In genomic region chr3:55785266-55785980, GRCm38 (mm10) we compare ENCODE assay signal across 13 mouse cellular contexts. TPM values are rescaled to one million over a fixed set of nuclear protein-coding genes. Genes with fewer than 3 reads are reported as not detected.
A peak's percentile ranks its signal among the peaks of the same experiment; 100 is the strongest.
DNase-seq lines count a peak whose midpoint lies in the region; ATAC-seq lines count a peak whose summit lies in the region.
"Had no signal": no experiment of that assay in that cellular context is flagged by ENCODE, and none has a peak within 500 bp of the region (broad histone marks: within the 10 kb centered on the region; RNA-seq: fewer than 3 reads in every experiment).

No protein-coding gene starts in this region.

- peak; percentile 19 for DNase-seq in heart, adult 11 months
- no peak for DNase-seq in heart, postnatal 25 days (ENCODE audit: low spot score)
- DNase-seq: gastrocnemius, postnatal 36 days; heart, postnatal 14 days; right cerebral cortex, postnatal 25 days had no signal

- intact Hi-C loops in heart, postnatal 25 days (cut with DNase I): no loop called here

- 66% methylated on average over 4 of the region's 4 CpGs for WGBS in heart, embryonic 12.5 days
- WGBS in embryonic facial prominence, embryonic 15.5 days: 41% methylated on average over 4 of the region's 4 CpGs
- WGBS in limb, embryonic 12.5 days: 22% methylated on average over 4 of the region's 4 CpGs
- WGBS in neural tube, embryonic 15.5 days: 41% methylated on average over 4 of the region's 4 CpGs

- peaks cover 29% of the 10 kb centered on the region for H3K4me1 ChIP-seq in heart, embryonic 12.5 days (replicated peaks)
- H3K4me1 ChIP-seq in embryonic facial prominence, embryonic 15.5 days: peaks cover 15% of the 10 kb centered on the region
- peaks cover 37% of the 10 kb centered on the region for H3K4me1 ChIP-seq in limb, embryonic 12.5 days (replicated peaks)
- peaks cover 42% of the 10 kb centered on the region for H3K4me1 ChIP-seq in neural tube, embryonic 15.5 days

- no peaks in the 10 kb centered on the region for H3K36me3 ChIP-seq in heart, embryonic 12.5 days
- H3K36me3 ChIP-seq in embryonic facial prominence, embryonic 15.5 days: no peaks in the 10 kb centered on the region
- no peaks in the 10 kb centered on the region for H3K36me3 ChIP-seq in limb, embryonic 12.5 days
- H3K36me3 ChIP-seq in neural tube, embryonic 15.5 days: no peaks in the 10 kb centered on the region
- H3K36me3 ChIP-seq: stomach, embryonic 15.5 days had no signal

- H3K27ac ChIP-seq in heart, embryonic 12.5 days (ENCODE audit: poor library complexity, severe bottlenecking): no peak overlapping the region
- H3K27ac ChIP-seq in embryonic facial prominence, embryonic 15.5 days (replicated peaks): peak overlapping the region; percentile 92; the same call in 1 of the 2 replicates
- H3K27ac ChIP-seq in limb, embryonic 12.5 days: peak overlapping the region; percentile 98
- H3K27ac ChIP-seq in neural tube, embryonic 15.5 days (replicated peaks): peak overlapping the region; percentile 73
- H3K27ac ChIP-seq: stomach, embryonic 15.5 days had no signal

- H3K4me2 ChIP-seq in heart, embryonic 12.5 days: no peak overlapping the region
- H3K4me2 ChIP-seq in embryonic facial prominence, embryonic 15.5 days (replicated peaks): peak overlapping the region; percentile 65
- peak overlapping the region; percentile 78 for H3K4me2 ChIP-seq in limb, embryonic 12.5 days
- H3K4me2 ChIP-seq in neural tube, embryonic 15.5 days: peak overlapping the region; percentile 63
- H3K4me2 ChIP-seq: stomach, embryonic 15.5 days had no signal

- H3K9ac ChIP-seq in heart, embryonic 12.5 days: no peak overlapping the region
- H3K9ac ChIP-seq in embryonic facial prominence, embryonic 15.5 days: no peak overlapping the region
- H3K9ac ChIP-seq in limb, embryonic 12.5 days (replicated peaks): peak overlapping the region; percentile 66
- H3K9ac ChIP-seq in neural tube, embryonic 15.5 days (replicated peaks): 0 out of 2 replicates have a peak overlapping the region, but pooled peaks have one; percentile 36
- H3K9ac ChIP-seq: stomach, embryonic 15.5 days had no signal

- H3K9me3 ChIP-seq in heart, embryonic 12.5 days (replicated peaks): no peaks in the 10 kb centered on the region
- H3K9me3 ChIP-seq in embryonic facial prominence, embryonic 15.5 days (replicated peaks): no peaks in the 10 kb centered on the region
- H3K9me3 ChIP-seq in limb, embryonic 12.5 days: no peaks in the 10 kb centered on the region
- no peaks in the 10 kb centered on the region for H3K9me3 ChIP-seq in neural tube, embryonic 15.5 days (replicated peaks)
- H3K9me3 ChIP-seq: stomach, embryonic 15.5 days had no signal

- no peak for ATAC-seq in heart, embryonic 12.5 days (ENCODE audit: insufficient number of reproducible peaks, low FRiP score)
- no peak for ATAC-seq in embryonic facial prominence, embryonic 15.5 days (ENCODE audit: insufficient number of reproducible peaks, low FRiP score, low TSS enrichment, low read depth)
- no peak for ATAC-seq in limb, embryonic 12.5 days (ENCODE audit: insufficient number of reproducible peaks, insufficient read depth, low FRiP score, low TSS enrichment, low read depth)
- ATAC-seq in neural tube, embryonic 15.5 days (ENCODE audit: low FRiP score): no peak
- no peak for ATAC-seq in granulocyte monocyte progenitor cell, adult 5-6 weeks (replicated peaks; ENCODE audit: poor library complexity, severe bottlenecking)

- no peak overlapping the region for H3K4me3 ChIP-seq in heart, embryonic 12.5 days
- peak overlapping the region; percentile 46 for H3K4me3 ChIP-seq in embryonic facial prominence, embryonic 15.5 days (replicated peaks)
- peak overlapping the region; percentile 50 for H3K4me3 ChIP-seq in limb, embryonic 12.5 days (replicated peaks)
- peak overlapping the region; percentile 36 for H3K4me3 ChIP-seq in neural tube, embryonic 15.5 days (replicated peaks)
- H3K4me3 ChIP-seq: stomach, embryonic 15.5 days had no signal

- H3K27me3 ChIP-seq in heart, embryonic 12.5 days (replicated peaks): peaks cover 46% of the 10 kb centered on the region
- H3K27me3 ChIP-seq in embryonic facial prominence, embryonic 15.5 days: peaks cover 18% of the 10 kb centered on the region
- peaks cover 20% of the 10 kb centered on the region; the same call in 1 of the 2 replicates for H3K27me3 ChIP-seq in limb, embryonic 12.5 days
- 0 out of 2 replicates have a peak, but pooled peaks cover 2% of the 10 kb centered on the region for H3K27me3 ChIP-seq in neural tube, embryonic 15.5 days (replicated peaks)
- H3K27me3 ChIP-seq: CH12.LX had no signal

RNA-seq across cellular contexts. Expression of gene Mab21l1, which starts 3.1 kb away (rescaled TPM):
- polyA plus RNA-seq in heart, embryonic 12.5 days (2016; fragmentation: Nextera tagmentation; extraction: Ambion mirVana): 0.42 and 0.87 TPM in 2 replicates
- 35.5 and 38.1 TPM in 2 replicates for polyA plus RNA-seq in embryonic facial prominence, embryonic 15.5 days (2015; fragmentation: Nextera tagmentation; extraction: Ambion mirVana)
- polyA plus RNA-seq in limb, embryonic 12.5 days (2016; fragmentation: Nextera tagmentation; extraction: Ambion mirVana): 72.6 and 89.1 TPM in 2 replicates
- polyA plus RNA-seq in neural tube, embryonic 15.5 days (2015; fragmentation: Nextera tagmentation; extraction: Ambion mirVana): 67.4 and 85.1 TPM in 2 replicates
- total RNA-seq in heart, postnatal 25 days (2021): not detected
- total RNA-seq in granulocyte monocyte progenitor cell, adult 5-6 weeks (2014; fragmentation: Nextera tagmentation): not detected in 2 replicates
- 0.10 TPM in 1 of 2 replicates, not detected in the other for total RNA-seq in granulocyte monocyte progenitor cell, adult 5-6 weeks (2017)
- total RNA-seq: CH12.LX; heart, postnatal 14 days; liver, adult 2 months had no signal
- polyA plus RNA-seq: liver, adult 2 months had no signal

Comparison
In these comparisons a context has a peak if more than half of its experiments do, and no peak if none do; other contexts are left out.
1. H3K9ac ChIP-seq: peak in limb, embryonic 12.5 days (single experiment) and neural tube, embryonic 15.5 days (single experiment); none in heart, embryonic 12.5 days (single experiment) and embryonic facial prominence, embryonic 15.5 days (single experiment).
2. RNA of gene Mab21l1, which starts 3.1 kb away (polyA plus RNA-seq): 72.6 to 89.1 TPM in limb, embryonic 12.5 days, 67.4 to 85.1 TPM in neural tube, embryonic 15.5 days and 35.5 to 38.1 TPM in embryonic facial prominence, embryonic 15.5 days; 0.42 to 0.87 TPM in heart, embryonic 12.5 days; every median in the first group is over 10 times any median in the second.